Mouse (Mus musculus): ENCODE data around the gene Rspo1. TPM values are rescaled to one million over a fixed set of nuclear protein-coding genes. Genes with fewer than 3 reads are reported as not detected.

Gene Rspo1
- polyA plus RNA-seq, 1 experiment from 2014 or later, result 56.2 TPM

Other genes with a start within 250 kb of the Rspo1 start
- gene Inpp5b, start 244.6 kb upstream of the Rspo1 start, polyA plus RNA-seq (2014; fragmentation: Nextera tagmentation; extraction: Ambion mirVana), result 34.1 and 36.8 TPM in 2 replicates
- gene Mtf1, start 184.3 kb upstream of the Rspo1 start, polyA plus RNA-seq (2014; fragmentation: Nextera tagmentation; extraction: Ambion mirVana), result 14.7 and 15.4 TPM in 2 replicates
- 45.0 and 50.9 TPM in 2 replicates for gene Yrdc, start 135.8 kb upstream of the Rspo1 start, polyA plus RNA-seq (2014; fragmentation: Nextera tagmentation; extraction: Ambion mirVana)
- gene 1110065P20Rik, start 135.2 kb upstream of the Rspo1 start, polyA plus RNA-seq (2014; fragmentation: Nextera tagmentation; extraction: Ambion mirVana), result 49.5 and 51.7 TPM in 2 replicates
- 7.3 and 10.3 TPM in 2 replicates for gene Maneal, start 124.3 kb upstream of the Rspo1 start, polyA plus RNA-seq (2014; fragmentation: Nextera tagmentation; extraction: Ambion mirVana)
- 1.5 and 1.6 TPM in 2 replicates for gene Epha10, start 105.5 kb upstream of the Rspo1 start, polyA plus RNA-seq (2014; fragmentation: Nextera tagmentation; extraction: Ambion mirVana)
- 5.9 and 6.1 TPM in 2 replicates for gene 9930104L06Rik, start 49.4 kb upstream of the Rspo1 start, polyA plus RNA-seq (2014; fragmentation: Nextera tagmentation; extraction: Ambion mirVana)
- 284 and 293 TPM in 2 replicates for gene Cdca8, start 47.1 kb upstream of the Rspo1 start, polyA plus RNA-seq (2014; fragmentation: Nextera tagmentation; extraction: Ambion mirVana)
- 95.5 and 98.5 TPM in 2 replicates for gene Gnl2, start 30.2 kb downstream of the Rspo1 start, polyA plus RNA-seq (2014; fragmentation: Nextera tagmentation; extraction: Ambion mirVana)
- gene Dnali1, start 79.3 kb downstream of the Rspo1 start, polyA plus RNA-seq (2014; fragmentation: Nextera tagmentation; extraction: Ambion mirVana), result 0.24 and 0.28 TPM in 2 replicates
- 32.8 and 33.9 TPM in 2 replicates for gene Snip1, start 80.2 kb downstream of the Rspo1 start, polyA plus RNA-seq (2014; fragmentation: Nextera tagmentation; extraction: Ambion mirVana)
- 109 and 120 TPM in 2 replicates for gene Meaf6, start 98.7 kb downstream of the Rspo1 start, polyA plus RNA-seq (2014; fragmentation: Nextera tagmentation; extraction: Ambion mirVana)
- gene Zc3h12a, start 141.4 kb downstream of the Rspo1 start, polyA plus RNA-seq (2014; fragmentation: Nextera tagmentation; extraction: Ambion mirVana), result 0.16 and 0.57 TPM in 2 replicates